Mouse (Mus musculus) heart, postnatal 36 days (tissue): ENCODE data around the gene Zfp712. TPM values are rescaled to one million over a fixed set of nuclear protein-coding genes. Genes with fewer than 3 reads are reported as not detected.

Experiments used
- DNase-seq, 2 experiments: peaks; one replicate each; pipeline ENCODE4 v3.0.0; 2021 to 2022
- intact Hi-C: fragments of 180-260 bp; cut with DNase I; formaldehyde crosslinking; loops from one replicate; pipeline ENCODE4 v1.15.1; 2025
- total RNA-seq, 2 experiments: library from RNA; stranded (reverse); gene quantifications; 2 replicates each; pipeline ENCODE4 v1.2.3; 2021

The Zfp712 gene
- 1 to 10 TPM; 1.1 to 1.6 TPM for total RNA-seq

DNA sequence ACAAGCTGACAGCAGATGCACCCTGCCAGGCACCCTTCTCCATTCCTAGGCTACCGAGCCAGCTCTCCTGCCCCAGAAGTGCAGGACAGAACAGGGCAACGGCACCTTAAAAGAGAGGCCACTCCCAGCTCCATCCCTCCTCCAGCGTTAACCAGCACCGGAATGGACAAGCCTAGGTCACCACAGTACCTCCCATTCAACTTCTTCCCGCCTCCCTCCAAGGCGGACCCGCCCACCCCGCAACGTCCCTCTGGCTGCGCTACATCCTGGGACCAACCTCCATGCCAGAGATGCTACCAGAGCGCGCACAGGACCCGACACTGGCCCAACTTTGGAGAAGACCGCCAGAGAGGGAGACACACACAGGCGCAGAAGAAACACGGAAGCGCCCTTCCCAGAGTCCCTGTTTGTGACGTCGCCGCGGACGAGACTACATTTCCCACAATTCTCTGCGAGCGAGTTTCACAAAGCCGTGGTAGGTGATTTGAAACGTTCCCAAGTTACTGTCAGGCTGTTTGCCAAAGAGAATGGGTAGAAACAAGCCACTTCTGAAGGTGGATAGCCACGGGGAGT is at the start of gene Zfp712:
Gene Zfp712 (minus strand): TSS at position 385 of the 573 bp plus-strand sequence.
- intact Hi-C loops = loop anchor here (1.0 to 2.0 kb wide), 2 partner anchors 20 to 68 kb away; no protein-coding TSS in a partner anchor
- DNase-seq = peak; percentile 92 to 94

GRCm38 (mm10) chr13:67108821-67109206 is 47.8 kb upstream of the Zfp712 start:
- intact Hi-C loops = loop anchor here (1.0 to 10.0 kb wide), 6 partner anchors 28 to 736 kb away; partner anchors contain the start of gene Rsl1
- DNase-seq = peak in 1 of 2 experiments; percentile 27

DNA sequence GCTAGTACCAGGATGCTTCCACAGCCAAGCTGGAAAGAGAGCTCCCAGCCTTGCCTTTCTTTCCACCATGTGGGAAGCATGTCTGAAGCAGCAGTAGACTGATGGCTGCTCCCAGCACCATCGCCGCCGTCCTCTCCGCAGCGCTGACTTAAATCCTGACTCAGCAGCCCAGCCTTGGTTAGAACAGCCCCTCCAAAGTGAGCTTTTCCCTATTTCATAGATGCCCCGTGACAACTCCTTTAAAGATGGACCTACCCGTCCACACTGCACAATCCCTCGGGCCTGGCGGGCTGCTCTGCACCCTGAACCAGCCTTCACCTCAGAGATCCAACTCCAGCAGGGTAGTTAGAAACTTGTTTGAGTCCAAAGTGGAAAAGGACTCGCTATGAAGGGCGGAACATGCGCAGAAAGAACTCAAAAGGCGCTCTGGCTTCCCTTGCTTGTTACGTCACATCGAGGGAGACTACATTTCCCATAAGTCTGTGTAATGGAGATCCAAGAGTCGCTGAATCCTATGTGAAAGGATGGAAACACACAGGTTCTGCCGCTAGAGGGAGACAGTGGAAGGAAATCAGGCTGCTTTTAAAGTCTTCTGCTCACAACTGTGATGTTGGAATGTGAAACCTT is 47.3 kb upstream of the Zfp712 start, which contains the start of gene Gm28557:
Gene Gm28557 (minus strand): TSS at position 411 of the 627 bp plus-strand sequence.
- DNase-seq = peak; percentile 83 to 87
- intact Hi-C loops = loop anchor here (1.0 to 10.0 kb wide), 6 partner anchors 27 to 736 kb away; partner anchors contain the start of gene Rsl1

DNA sequence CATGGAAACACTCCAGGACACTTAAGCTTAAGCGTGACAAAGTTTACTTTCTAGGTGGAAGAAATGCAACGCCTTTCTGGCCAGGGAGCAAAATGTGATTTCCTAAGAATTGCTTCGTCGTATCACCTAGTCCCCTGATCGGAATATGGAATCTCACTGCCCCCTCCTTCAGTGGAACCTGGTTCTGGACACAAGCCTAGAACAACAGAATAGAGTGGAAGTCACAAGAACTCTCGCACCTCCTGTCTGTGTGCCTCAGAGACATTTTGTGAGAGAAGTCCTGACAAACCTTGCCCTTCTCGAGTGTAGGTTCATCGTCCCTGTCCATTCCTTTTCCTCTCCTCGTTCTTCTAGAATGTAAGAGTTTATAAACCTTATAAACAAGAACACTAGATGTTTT is 46.7 kb upstream of the Zfp712 start:
- DNase-seq = no peak
- intact Hi-C loops = loop anchor here (1.0 to 10.0 kb wide), 6 partner anchors 26 to 737 kb away; partner anchors contain the start of gene Rsl1

GRCm38 (mm10) chr13:67097876-67098275 is 36.9 kb upstream of the Zfp712 start, which contains the start of gene Zfp708:
Gene Zfp708, minus strand, starts transcription at chr13:67097976.
- DNase-seq = no peak
- intact Hi-C loops = no loop called here

DNA sequence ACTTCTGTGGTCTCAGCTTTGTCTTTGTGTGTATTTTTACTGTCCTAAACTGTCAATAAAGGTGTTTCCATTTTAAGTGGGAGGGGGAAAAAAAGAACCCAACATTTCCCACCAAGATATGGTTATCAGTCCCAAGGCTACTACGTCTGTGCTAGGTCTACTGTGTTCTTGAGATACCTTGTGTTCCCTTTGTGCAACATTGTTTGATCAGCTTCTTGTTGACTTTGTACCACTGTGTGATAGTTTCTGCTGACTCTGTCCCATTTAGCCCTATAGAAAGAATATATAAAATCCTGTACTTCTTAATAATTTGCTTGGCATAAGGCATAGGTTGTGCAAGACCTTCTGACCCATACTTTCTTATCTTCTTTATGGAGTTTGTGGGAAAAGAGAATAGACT is 29.2 kb upstream of the Zfp712 start:
- DNase-seq = no peak
- intact Hi-C loops = no loop called here

DNA sequence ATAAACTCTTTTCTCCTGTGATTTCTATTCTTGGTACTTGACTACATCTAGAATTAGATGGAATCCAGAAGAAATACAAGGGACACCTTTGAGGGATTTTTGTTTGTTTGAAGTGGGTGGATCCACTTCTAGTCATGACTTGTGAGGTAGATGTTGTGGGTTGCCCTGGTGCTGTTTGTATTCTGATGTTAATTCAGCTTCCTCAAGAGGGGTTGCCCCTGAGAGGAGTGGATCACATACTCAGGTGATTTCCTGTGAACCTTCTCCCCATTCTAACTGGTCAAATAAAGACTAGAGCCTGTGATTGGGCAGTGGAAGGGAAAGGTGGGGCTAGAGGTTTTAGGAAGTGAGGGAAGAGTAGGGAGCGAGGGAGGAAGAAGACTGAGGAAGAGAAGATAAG is 21.0 kb upstream of the Zfp712 start:
- DNase-seq = no peak
- intact Hi-C loops = loop anchor here (1.0 to 5.0 kb wide), 3 partner anchors 22 to 150 kb away; partner anchors contain the start of gene Gm28557

GRCm38 (mm10) chr13:67081142-67081713 is 20.3 kb upstream of the Zfp712 start:
- DNase-seq = peak; percentile 74 to 81
- intact Hi-C loops = loop anchor here (1.0 to 5.0 kb wide), 3 partner anchors 21 to 149 kb away; partner anchors contain the start of gene Gm28557

DNA sequence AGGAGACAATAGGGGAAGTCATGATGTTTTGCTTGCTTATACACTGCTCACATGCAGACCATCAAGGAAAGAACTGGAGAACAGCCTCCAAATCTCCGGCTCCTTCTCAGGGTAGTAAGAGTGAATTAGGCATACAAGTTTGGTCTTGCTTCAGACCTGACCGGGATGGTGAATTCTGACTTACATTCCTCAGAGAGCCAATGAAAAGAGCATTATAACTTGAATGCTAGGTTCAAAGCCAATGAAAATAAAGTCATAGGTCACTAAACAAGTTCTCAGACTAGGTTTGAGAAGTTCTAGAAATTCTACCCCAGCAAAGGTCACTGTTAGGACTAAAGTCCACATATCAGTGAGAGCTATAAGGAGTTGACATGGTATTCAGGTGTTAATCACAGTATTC is 16.3 kb upstream of the Zfp712 start:
- intact Hi-C loops = no loop called here
- no peak for DNase-seq

DNA sequence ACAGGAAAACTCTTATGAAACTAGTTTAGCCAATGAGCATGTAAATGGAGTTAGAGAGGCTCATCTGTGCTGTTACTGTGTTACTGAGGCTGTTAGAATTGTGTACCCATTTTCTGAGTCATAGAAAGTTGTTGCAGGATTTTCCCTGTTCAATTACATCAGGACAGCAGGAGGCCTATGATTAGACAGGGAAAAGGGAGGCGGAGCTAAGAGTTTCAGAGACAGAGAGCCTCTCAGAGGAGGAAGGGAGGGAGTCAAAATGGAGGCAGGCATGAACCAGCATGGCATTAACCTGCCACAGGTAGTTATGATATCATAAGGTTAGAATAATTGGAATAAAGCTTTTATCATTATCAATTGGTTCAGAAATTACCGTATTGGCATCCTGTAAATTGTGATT is 11.8 kb upstream of the Zfp712 start:
- DNase-seq = no peak
- intact Hi-C loops = no loop called here

GRCm38 (mm10) chr13:67065386-67065785 is 4.4 kb upstream of the Zfp712 start:
- intact Hi-C loops = no loop called here
- DNase-seq = no peak

DNA sequence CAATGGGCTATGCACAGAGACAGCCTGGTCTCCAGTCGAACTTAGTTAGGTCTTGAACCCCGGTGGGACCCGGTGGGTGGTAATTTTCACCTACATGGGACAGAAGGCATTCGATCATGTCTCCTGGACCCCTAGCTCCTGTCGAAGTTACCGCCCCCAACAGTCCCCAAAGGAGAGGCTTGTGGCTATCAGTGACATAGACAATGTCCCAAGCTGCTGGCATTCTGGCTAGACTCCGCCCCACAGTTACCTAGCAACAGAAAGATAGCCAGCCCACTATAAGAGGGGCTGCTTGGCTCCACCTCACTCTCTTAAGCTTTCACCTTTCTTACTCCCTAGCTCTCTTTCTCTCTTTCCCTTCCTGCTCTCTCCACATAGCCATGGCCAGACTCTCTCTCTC is 1.5 kb upstream of the Zfp712 start:
- intact Hi-C loops = no loop called here
- no peak for DNase-seq

DNA sequence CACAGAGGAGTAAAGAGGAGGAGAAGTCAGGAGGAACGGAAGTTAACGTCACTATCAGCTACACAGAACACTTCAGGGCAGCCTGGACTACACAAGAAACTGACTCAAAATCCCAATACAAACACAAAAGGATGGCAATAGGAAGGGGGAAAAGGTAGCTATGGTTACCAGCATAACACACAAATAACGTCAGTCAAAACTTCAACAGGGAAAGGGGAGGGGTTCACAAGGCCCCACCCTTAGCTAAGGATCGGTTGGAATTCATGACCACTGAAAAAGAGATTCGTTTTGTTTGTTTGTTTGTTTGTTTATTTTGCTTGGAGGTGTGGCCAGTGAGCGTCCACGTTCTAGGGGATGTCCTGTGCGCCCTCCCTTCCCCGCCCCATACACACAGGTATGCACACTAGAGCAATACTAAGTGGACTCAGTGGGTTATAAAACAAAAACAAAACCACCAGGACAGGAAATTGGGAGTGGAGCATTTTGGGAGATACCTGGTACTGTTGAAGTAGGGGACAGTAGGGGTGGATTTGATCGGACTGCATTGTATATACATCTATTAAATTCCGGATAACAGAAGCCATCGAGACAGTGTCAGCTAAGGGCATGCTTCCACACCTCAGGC is 697 bp downstream of the Zfp712 start:
- intact Hi-C loops = loop anchor here (1.0 to 2.0 kb wide), 2 partner anchors 21 to 69 kb away; no protein-coding TSS in a partner anchor
- DNase-seq = no peak

Other genes with a start within 250 kb of the Zfp712 start
- under 1 TPM; 0.81 to 0.97 TPM for gene Gm10767, start 156.3 kb downstream of the Zfp712 start, total RNA-seq
- gene Zfp708, start 36.8 kb upstream of the Zfp712 start, total RNA-seq = 1 to 10 TPM in 1 of 2 experiments, under 1 TPM in 1; 0.60 to 1.6 TPM
- gene Gm28557, start 47.4 kb upstream of the Zfp712 start, total RNA-seq = 1 to 10 TPM; 2.9 to 3.0 TPM
- gene Rslcan18, start 55.1 kb upstream of the Zfp712 start, total RNA-seq = 1 to 10 TPM in 1 of 2 experiments, under 1 TPM in 1; 0.95 to 1.1 TPM
- gene Zfp759, start 60.5 kb upstream of the Zfp712 start, total RNA-seq = 1 to 10 TPM; 5.0 to 5.9 TPM
- gene Rsl1, start 112.0 kb upstream of the Zfp712 start, total RNA-seq = 1 to 10 TPM; 2.7 to 3.1 TPM
- gene Zfp455, start 133.3 kb upstream of the Zfp712 start, total RNA-seq = 1 to 10 TPM in 1 of 2 experiments, under 1 TPM in 1; 0.84 to 1.3 TPM
- gene Zfp458, start 217.3 kb upstream of the Zfp712 start, total RNA-seq = 1 to 10 TPM; 2.0 to 2.5 TPM
- gene Zfp457, start 245.3 kb upstream of the Zfp712 start, total RNA-seq = 1 to 10 TPM; 2.0 to 5.2 TPM